Mouse (Mus musculus): ENCODE measurements at regions not wholly inside any gene's neighbourhood (a gene's known extent, or its start where the extent isn't known, plus 50 kb on each side); places are given as distances from the start of the nearest gene placed in this dataset.
A peak's percentile ranks its signal among the peaks of the same experiment; 100 is the strongest.

GRCm38 (mm10) chr3:57153177-57153948 is 148.4 kb downstream of the Tm4sf1 start:
- no peak overlapping the region for H3K4me2 ChIP-seq

GRCm38 (mm10) chr3:57149156-57149555 is 152.6 kb downstream of the Tm4sf1 start:
- no peak overlapping the region for H3K9ac ChIP-seq
- H3K27me3 ChIP-seq (ENCODE audit: insufficient read depth, low read length): no peaks in the 10 kb centered on the region
- TF ChIP-seq CTCF (IDR thresholded peaks at IDR 0.05; ENCODE audit: low read depth): no peak
- H3K36me3 ChIP-seq (ENCODE audit: insufficient read depth): no peaks in the 10 kb centered on the region
- no peak overlapping the region for H3K4me2 ChIP-seq
- H3K27ac ChIP-seq (ENCODE audit: low read depth): no peak overlapping the region
- no peak overlapping the region for H3K4me3 ChIP-seq (ENCODE audit: low read depth, low read length)
- no peak for ATAC-seq (ENCODE audit: insufficient read depth)
- H3K4me1 ChIP-seq (ENCODE audit: insufficient read depth): no peaks in the 10 kb centered on the region
- WGBS: 67% methylated on average over 3 of the region's 3 CpGs
- H3K9me3 ChIP-seq (ENCODE audit: low read depth, low read length): no peaks in the 10 kb centered on the region
- no peak for DNase-seq

More at GRCm38 (mm10) chr3:57153177-57153948, 148.4 kb downstream of the Tm4sf1 start:
- Histone ChIP-seq H3K27me3 (ENCODE audit: insufficient read depth, low read length) (no peaks in the 10 kb centered on the region), H3K9ac (no peak overlapping the region), H3K36me3 (ENCODE audit: insufficient read depth) (no peaks in the 10 kb centered on the region), H3K4me3 (ENCODE audit: low read depth, low read length) (no peak overlapping the region), H3K27ac (ENCODE audit: low read depth) (no peak overlapping the region), H3K4me1 (ENCODE audit: insufficient read depth) (no peaks in the 10 kb centered on the region), H3K9me3 (ENCODE audit: low read depth, low read length) (no peaks in the 10 kb centered on the region)
- no peak for TF ChIP-seq CTCF (IDR thresholded peaks at IDR 0.05; ENCODE audit: low read depth)
- ATAC-seq (ENCODE audit: insufficient read depth): no peak
- WGBS: 62% methylated on average over 4 of the region's 4 CpGs
- no peak for DNase-seq

GRCm38 (mm10) chr3:57136847-57137246 is 164.9 kb downstream of the Tm4sf1 start:
- Histone ChIP-seq H3K4me1 (ENCODE audit: insufficient read depth) (no peaks in the 10 kb centered on the region), H3K27ac (ENCODE audit: low read depth) (no peak overlapping the region), H3K27me3 (ENCODE audit: insufficient read depth, low read length) (no peaks in the 10 kb centered on the region), H3K4me3 (ENCODE audit: low read depth, low read length) (peak overlapping the region; percentile 33), H3K36me3 (ENCODE audit: insufficient read depth) (no peaks in the 10 kb centered on the region), H3K9me3 (ENCODE audit: low read depth, low read length) (no peaks in the 10 kb centered on the region), H3K9ac (peak overlapping the region; percentile 16; the same call in 1 of the 2 replicates), H3K4me2 (peak overlapping the region; percentile 61)
- ATAC-seq (ENCODE audit: insufficient read depth): peak; percentile 95
- peak; percentile 62 for DNase-seq
- no peak for TF ChIP-seq CTCF (IDR thresholded peaks at IDR 0.05; ENCODE audit: low read depth)
- 18% methylated on average over 24 of the region's 24 CpGs for WGBS

GRCm38 (mm10) chr3:57128606-57129005 is 173.2 kb downstream of the Tm4sf1 start:
- ATAC-seq (ENCODE audit: insufficient read depth) (no peak), DNase-seq (no peak)
- Histone ChIP-seq H3K4me1 (ENCODE audit: insufficient read depth) (no peaks in the 10 kb centered on the region), H3K4me2 (no peak overlapping the region), H3K9ac (no peak overlapping the region), H3K27ac (ENCODE audit: low read depth) (no peak overlapping the region), H3K9me3 (ENCODE audit: low read depth, low read length) (no peaks in the 10 kb centered on the region), H3K4me3 (ENCODE audit: low read depth, low read length) (no peak overlapping the region), H3K36me3 (ENCODE audit: insufficient read depth) (no peaks in the 10 kb centered on the region), H3K27me3 (ENCODE audit: insufficient read depth, low read length) (no peaks in the 10 kb centered on the region)
- no peak for TF ChIP-seq CTCF (IDR thresholded peaks at IDR 0.05; ENCODE audit: low read depth)
- WGBS: 78% methylated on average over 2 of the region's 2 CpGs

DNA sequence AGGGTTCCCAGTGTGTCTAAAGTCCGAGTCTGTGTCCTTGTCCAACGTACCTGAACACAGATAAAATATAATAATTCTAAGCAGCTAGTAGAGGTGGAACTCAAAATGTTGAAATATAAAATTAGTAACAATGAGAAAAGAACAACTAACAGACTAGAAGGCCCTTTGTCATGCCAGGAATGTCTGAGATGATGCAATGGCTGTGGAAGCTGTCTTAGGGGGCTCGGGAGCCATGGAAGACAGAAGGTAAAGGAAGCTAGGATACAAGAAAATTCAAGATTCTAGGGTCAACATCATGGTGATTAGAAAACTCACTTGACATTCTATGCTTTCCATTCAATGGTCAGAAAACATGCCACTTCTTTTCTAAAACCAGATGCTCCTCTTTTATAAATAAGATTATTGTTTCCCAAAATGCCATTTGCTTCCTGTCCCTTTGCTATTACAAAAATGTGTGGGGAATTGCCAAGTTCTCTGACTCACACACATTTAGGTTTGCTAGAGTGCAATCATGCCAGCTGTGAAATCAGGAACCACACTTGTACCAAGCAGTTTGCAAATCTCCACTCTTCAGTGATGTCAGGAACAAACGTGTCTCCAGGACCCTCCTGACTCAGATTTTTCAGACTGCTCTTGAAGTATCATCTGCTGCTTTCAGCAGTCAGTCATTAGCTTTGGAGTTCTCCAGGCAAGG is 175.8 kb downstream of the Tm4sf1 start:
- Histone ChIP-seq H3K9ac (no peak overlapping the region), H3K4me2 (no peak overlapping the region), H3K9me3 (ENCODE audit: low read depth, low read length) (no peaks in the 10 kb centered on the region), H3K27me3 (ENCODE audit: insufficient read depth, low read length) (no peaks in the 10 kb centered on the region), H3K36me3 (ENCODE audit: insufficient read depth) (no peaks in the 10 kb centered on the region), H3K4me1 (ENCODE audit: insufficient read depth) (no peaks in the 10 kb centered on the region), H3K4me3 (ENCODE audit: low read depth, low read length) (no peak overlapping the region), H3K27ac (ENCODE audit: low read depth) (no peak overlapping the region)
- ATAC-seq (ENCODE audit: insufficient read depth) (no peak), DNase-seq (no peak)
- 58% methylated on average over 4 of the region's 4 CpGs for WGBS
- TF ChIP-seq CTCF (IDR thresholded peaks at IDR 0.05; ENCODE audit: low read depth): no peak

- 87% methylated on average over 1 of the region's 1 CpGs for WGBS
- TF ChIP-seq CTCF (IDR thresholded peaks at IDR 0.05; ENCODE audit: low read depth): no peak
These were observed 183.8 kb downstream of the Tm4sf1 start for GRCm38 (mm10) chr3:57118016-57118415.

GRCm38 (mm10) chr3:57102254-57102653 is 199.5 kb downstream of the Tm4sf1 start:
- Histone ChIP-seq H3K4me2 (no peak overlapping the region), H3K27ac (ENCODE audit: low read depth) (no peak overlapping the region), H3K27me3 (ENCODE audit: insufficient read depth, low read length) (no peaks in the 10 kb centered on the region), H3K9me3 (ENCODE audit: low read depth, low read length) (no peaks in the 10 kb centered on the region), H3K4me1 (ENCODE audit: insufficient read depth) (no peaks in the 10 kb centered on the region), H3K36me3 (ENCODE audit: insufficient read depth) (no peaks in the 10 kb centered on the region), H3K4me3 (ENCODE audit: low read depth, low read length) (no peak overlapping the region), H3K9ac (no peak overlapping the region)
- ATAC-seq (ENCODE audit: insufficient read depth) (peak; percentile 76), DNase-seq (peak; percentile 77)
- no peak for TF ChIP-seq CTCF (IDR thresholded peaks at IDR 0.05; ENCODE audit: low read depth)
- 31% methylated on average over 2 of the region's 2 CpGs for WGBS

More at GRCm38 (mm10) chr3:57118016-57118415, 183.8 kb downstream of the Tm4sf1 start:
- H3K27ac ChIP-seq (ENCODE audit: low read depth): no peak overlapping the region
- H3K9me3 ChIP-seq (ENCODE audit: low read depth, low read length): no peaks in the 10 kb centered on the region
- no peaks in the 10 kb centered on the region for H3K4me1 ChIP-seq (ENCODE audit: insufficient read depth)
- H3K27me3 ChIP-seq (ENCODE audit: insufficient read depth, low read length): no peaks in the 10 kb centered on the region
- ATAC-seq (ENCODE audit: insufficient read depth) (no peak), DNase-seq (peak; percentile 70)
- H3K36me3 ChIP-seq (ENCODE audit: insufficient read depth): no peaks in the 10 kb centered on the region
- H3K4me3 ChIP-seq (ENCODE audit: low read depth, low read length): no peak overlapping the region
- H3K9ac ChIP-seq: no peak overlapping the region
- H3K4me2 ChIP-seq: no peak overlapping the region
